Mouse (Mus musculus) olfactory bulb, adult 2 months (tissue): ENCODE measurements at regions not wholly inside any gene's neighbourhood (a gene's known extent, or its start where the extent isn't known, plus 50 kb on each side); places are given as distances from the start of the nearest gene placed in this dataset.

Experiments
- CTCF ChIP-seq: fragments of 200-500 bp; IDR thresholded peaks from 2 replicates; pipeline ENCODE4 v1.5.1; 2012; ENCODE audit warnings: low read depth, mild to moderate bottlenecking, low read length, moderate library complexity; ENCODE audit not compliant: insufficient read depth
- POLR2A ChIP-seq: fragments of 200-500 bp; IDR thresholded peaks from 2 replicates; pipeline ENCODE4 v1.6.1; 2012; ENCODE audit warnings: mild to moderate bottlenecking, low read depth, low read length, moderate library complexity; ENCODE audit not compliant: insufficient read depth

DNA sequence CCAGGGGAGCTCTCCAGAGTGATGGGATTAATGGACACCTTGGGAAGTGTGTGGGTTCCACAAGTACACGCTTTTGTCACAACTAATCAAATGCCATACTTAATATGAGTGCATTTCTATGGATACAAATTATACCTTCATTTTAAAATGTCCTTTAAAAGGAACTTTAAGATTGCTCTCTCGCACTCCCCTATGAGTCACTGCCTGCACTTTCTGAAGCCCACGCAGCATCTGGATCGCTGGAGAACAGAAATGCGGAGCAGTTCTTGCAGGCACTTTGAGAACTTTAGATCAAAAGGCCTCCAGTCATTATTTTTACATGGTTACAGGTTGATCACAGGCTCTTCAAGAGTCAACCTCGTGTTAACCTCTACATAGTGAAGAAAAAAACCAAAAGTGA is 503.5 kb upstream of the Celf2 start:
- no peak for TF ChIP-seq POLR2A
- TF ChIP-seq CTCF: no peak
